Mouse (Mus musculus) heart, embryonic 11.5 days (tissue): ENCODE results near the gene B4galt7. TPM values are rescaled to one million over a fixed set of nuclear protein-coding genes. Genes with fewer than 3 reads are reported as not detected.
"Not testable (repeated sequence)": the region's sequence is repeated elsewhere in the genome, so short reads cannot be mapped to it uniquely, and the experiment has no call there.

ENCODE experiments used
- ATAC-seq: fragments of 200-750 bp; cut with Nextera tagmentation; replicated peaks from 2 replicates; pipeline ENCODE4 v1.8.0; 2017; ENCODE audit warnings: moderate library complexity; ENCODE audit not compliant: insufficient number of reproducible peaks, low FRiP score, low TSS enrichment
- H3K27ac ChIP-seq: fragments of 300-500 bp; sonication (generic); 2 replicates; pipeline ENCODE4 v1.5.1; 2014; ENCODE audit warnings: mild to moderate bottlenecking, low read depth, low read length
- H3K27me3 ChIP-seq: fragments of 300-500 bp; sonication (generic); 2 replicates; pipeline ENCODE4 v1.6.1; 2014; ENCODE audit warnings: mild to moderate bottlenecking, low read length, mixed read lengths; ENCODE audit not compliant: control insufficient read depth, insufficient read depth
- H3K36me3 ChIP-seq: fragments of 300-500 bp; sonication (generic); 2 replicates; pipeline ENCODE4 v1.6.1; 2014; ENCODE audit warnings: mild to moderate bottlenecking, low read length, moderate library complexity, mixed read lengths; ENCODE audit not compliant: control insufficient read depth, insufficient read depth
- H3K4me1 ChIP-seq: fragments of 300-500 bp; sonication (generic); 2 replicates; pipeline ENCODE4 v1.6.1; 2014; ENCODE audit warnings: low read length; ENCODE audit not compliant: control insufficient read depth, insufficient read depth
- H3K4me2 ChIP-seq: fragments of 300-500 bp; sonication (generic); 2 replicates; pipeline ENCODE4 v1.6.1; 2014; ENCODE audit warnings: mild to moderate bottlenecking, moderate library complexity
- H3K4me3 ChIP-seq: fragments of 300-500 bp; sonication (generic); 2 replicates; pipeline ENCODE4 v1.5.1; 2014; ENCODE audit warnings: low read depth, low read length
- H3K9ac ChIP-seq: fragments of 300-500 bp; sonication (generic); 2 replicates; pipeline ENCODE4 v1.6.1; 2014; ENCODE audit warnings: mild to moderate bottlenecking, low read depth, low read length, moderate library complexity
- H3K9me3 ChIP-seq: fragments of 300-500 bp; sonication (generic); replicated peaks from 2 replicates; pipeline ENCODE4 v1.6.1; 2016; ENCODE audit warnings: low read length; ENCODE audit not compliant: control insufficient read depth
- WGBS: fragments of 180-500 bp; shearing (Covaris S2); extraction: QIAGEN DNeasy Blood & Tissue Kit; methylation state at CpG from one replicate; pipeline ENCODE4 v1.1.7; 2014; ENCODE audit not compliant: insufficient replicate concordance; 5-methylcytosine and 5-hydroxymethylcytosine counted together
- polyA plus RNA-seq: library from polyadenylated mRNA; unstranded; fragments of >200 nt; fragmentation: Nextera tagmentation; extraction: Ambion mirVana; gene quantifications from 2 replicates; pipeline ENCODE4 v1.2.1, GENCODE M21; 2014

B4galt7 gene
- polyA plus RNA-seq, 1 experiment from 2014 or later = 18.8 TPM

GRCm38 (mm10) chr13:55634639-55635127 is 35.0 kb downstream of the B4galt7 start, which contains the start of gene Ddx46:
Gene Ddx46 (plus strand): TSS chr13:55635027.
- peak; percentile 77; the same call in 1 of the 2 replicates for ATAC-seq
- Histone ChIP-seq H3K36me3 (peaks cover 15% of the 10 kb centered on the region), H3K9ac (peak within 1 kb of the TSS; percentile 87), H3K4me3 (peak within 1 kb of the TSS; percentile 88), H3K4me1 (peaks cover 8% of the 10 kb centered on the region), H3K27ac (peak within 1 kb of the TSS; percentile 18; the same call in 1 of the 2 replicates), H3K9me3 (no peaks in the 10 kb centered on the region), H3K27me3 (no peaks in the 10 kb centered on the region), H3K4me2 (peak within 1 kb of the TSS; percentile 93)
- WGBS = 5% methylated on average over 30 of the region's 30 CpGs

- peaks cover 18% of the 10 kb centered on the region for H3K36me3 ChIP-seq
- H3K9me3 ChIP-seq = no peaks in the 10 kb centered on the region
- ATAC-seq = peak; percentile 42; the same call in 1 of the 2 replicates
- H3K4me3 ChIP-seq = peak overlapping the region; percentile 88
- peak overlapping the region; percentile 87 for H3K9ac ChIP-seq
- H3K27ac ChIP-seq = peak overlapping the region; percentile 18; the same call in 1 of the 2 replicates
- WGBS = under 1% methylated on average over 39 of the region's 40 CpGs
- H3K27me3 ChIP-seq = no peaks in the 10 kb centered on the region
- H3K4me1 ChIP-seq = peaks cover 8% of the 10 kb centered on the region
- H3K4me2 ChIP-seq = peak overlapping the region; percentile 93
Observed at GRCm38 (mm10) chr13:55635146-55635571, 35.5 kb downstream of the B4galt7 start.

GRCm38 (mm10) chr13:55636185-55636983 is 36.7 kb downstream of the B4galt7 start:
- ATAC-seq = no peak
- Histone ChIP-seq H3K4me1 (peaks cover 8% of the 10 kb centered on the region), H3K27ac (no peak overlapping the region), H3K9ac (no peak overlapping the region), H3K4me2 (peak overlapping the region; percentile 24), H3K9me3 (no peaks in the 10 kb centered on the region), H3K27me3 (no peaks in the 10 kb centered on the region), H3K36me3 (peaks cover 16% of the 10 kb centered on the region), H3K4me3 (no peak overlapping the region)
- WGBS = 87% methylated on average over 14 of the region's 14 CpGs

GRCm38 (mm10) chr13:55640480-55640879 is 40.8 kb downstream of the B4galt7 start:
- H3K36me3 ChIP-seq = peaks cover 14% of the 10 kb centered on the region; the same call in 1 of the 2 replicates
- H3K27me3 ChIP-seq = not testable (repeated sequence)

GRCm38 (mm10) chr13:55644525-55644924 is 44.8 kb downstream of the B4galt7 start:
- H3K36me3 ChIP-seq = peaks cover 22% of the 10 kb centered on the region
- H3K4me1 ChIP-seq = no peaks in the 10 kb centered on the region
- no peak overlapping the region for H3K27ac ChIP-seq
- no peaks in the 10 kb centered on the region for H3K27me3 ChIP-seq
- no peaks in the 10 kb centered on the region for H3K9me3 ChIP-seq
- no peak overlapping the region for H3K9ac ChIP-seq
- no peak for ATAC-seq
- 90% methylated on average over 2 of the region's 2 CpGs for WGBS
- H3K4me2 ChIP-seq = no peak overlapping the region
- H3K4me3 ChIP-seq = no peak overlapping the region

More at GRCm38 (mm10) chr13:55640480-55640879, 40.8 kb downstream of the B4galt7 start:
- H3K4me2 ChIP-seq, H3K27ac ChIP-seq, ATAC-seq, H3K4me3 ChIP-seq, H3K4me1 ChIP-seq, H3K9me3 ChIP-seq, H3K9ac ChIP-seq: not testable (repeated sequence)
- WGBS = 49% methylated on average over 8 of the region's 8 CpGs

GRCm38 (mm10) chr13:55650098-55650497 is 50.4 kb downstream of the B4galt7 start:
- WGBS = 91% methylated on average over 12 of the region's 12 CpGs
- H3K4me1 ChIP-seq = no peaks in the 10 kb centered on the region
- no peak overlapping the region for H3K4me3 ChIP-seq
- H3K9me3 ChIP-seq = no peaks in the 10 kb centered on the region
- H3K4me2 ChIP-seq = no peak overlapping the region
- no peaks in the 10 kb centered on the region for H3K27me3 ChIP-seq
- no peak overlapping the region for H3K27ac ChIP-seq
- peaks cover 35% of the 10 kb centered on the region for H3K36me3 ChIP-seq
- no peak overlapping the region for H3K9ac ChIP-seq
- no peak for ATAC-seq

GRCm38 (mm10) chr13:55650980-55651379 is 51.3 kb downstream of the B4galt7 start:
- Histone ChIP-seq H3K9ac (no peak overlapping the region), H3K4me1 (no peaks in the 10 kb centered on the region), H3K27ac (no peak overlapping the region), H3K9me3 (no peaks in the 10 kb centered on the region), H3K4me3 (no peak overlapping the region), H3K27me3 (no peaks in the 10 kb centered on the region), H3K36me3 (peaks cover 35% of the 10 kb centered on the region), H3K4me2 (no peak overlapping the region)
- 91% methylated on average over 6 of the region's 6 CpGs for WGBS
- no peak for ATAC-seq
